Mouse (Mus musculus): ENCODE results near the gene Arhgap32. TPM values are rescaled to one million over a fixed set of nuclear protein-coding genes. Genes with fewer than 3 reads are reported as not detected.
A peak's percentile ranks its signal among the peaks of the same experiment; 100 is the strongest.

Gene Arhgap32
- total and polyA plus RNA-seq, 3 experiments = 0.06 to 0.15 TPM; not detected in 1

DNA sequence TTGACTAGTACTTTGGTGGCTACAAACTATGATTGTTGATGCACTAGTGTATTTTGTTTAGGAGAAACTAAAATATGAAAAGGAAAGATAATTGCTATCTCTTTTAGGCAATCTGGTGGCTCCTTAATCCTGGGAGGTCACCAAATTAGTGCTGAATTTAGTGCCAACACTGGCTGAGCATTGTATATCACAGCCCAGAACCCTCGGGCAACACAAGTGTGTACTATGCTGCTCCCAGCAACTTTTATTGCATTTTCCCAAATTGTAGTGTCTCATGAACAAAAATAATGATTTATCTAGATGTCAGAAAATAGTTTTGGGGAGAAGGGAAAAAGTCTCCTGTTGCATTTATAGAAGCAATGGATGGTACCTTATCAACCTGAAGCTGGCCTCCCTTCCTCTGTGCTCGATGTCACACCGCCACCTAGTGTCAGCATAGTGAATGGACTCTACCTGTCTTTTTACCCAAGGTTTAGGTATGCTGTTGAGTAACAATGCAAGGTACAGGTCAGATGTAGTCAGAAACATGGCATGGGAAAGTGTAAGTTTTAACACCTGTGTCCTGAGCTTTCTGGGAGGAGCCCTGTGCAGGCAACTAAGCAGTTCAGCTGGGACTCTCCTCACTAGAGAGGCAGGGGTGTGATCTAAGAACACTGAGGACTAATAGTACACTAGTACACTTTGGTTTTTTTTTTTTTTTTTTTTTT is 43.1 kb downstream of the Arhgap32 start:
- Histone ChIP-seq H3K27me3 (ENCODE audit: control insufficient read depth in 1 of 2, insufficient read depth in 2 of 2, low read length in 2 of 2) (no peaks in the 10 kb centered on the region; a peak in 1 of 4 replicates), H3K9ac (ENCODE audit: control insufficient read depth, low read depth, low read length, poor library complexity, severe bottlenecking) (no peak overlapping the region), H3K4me1 (ENCODE audit: control insufficient read depth in 1 of 2, insufficient read depth in 2 of 2, low read length in 2 of 2) (peaks cover 0 to 3% of the 10 kb centered on the region in 2 experiments; a peak in 2 of 4 replicates), H3K79me2 (ENCODE audit: control insufficient read depth, insufficient read depth, low read length, poor library complexity) (no peaks in the 10 kb centered on the region), H3K36me3 (ENCODE audit: control insufficient read depth in 1 of 2, insufficient read depth in 2 of 2, low read length in 2 of 2) (peaks cover 0 to 4% of the 10 kb centered on the region in 2 experiments; a peak in 1 of 4 replicates), H3K27ac (ENCODE audit: control insufficient read depth, low read depth, low read length) (no peak overlapping the region), H3K4me3 (ENCODE audit: control insufficient read depth in 1 of 2, insufficient read depth in 1 of 2, low read depth in 2 of 2, low read length in 2 of 2) (no peak overlapping the region), H3K9me3 (replicated peaks; ENCODE audit: insufficient read depth, low read length) (no peaks in the 10 kb centered on the region)
- TF ChIP-seq ZKSCAN1 (IDR thresholded peaks at IDR 0.05; ENCODE audit: low read depth, low read length) (no peak), MXI1 (IDR thresholded peaks at IDR 0.05; ENCODE audit: low read depth, low read length) (no peak), JUND (IDR thresholded peaks at IDR 0.05; ENCODE audit: low read depth, low read length) (no peak), MAZ (IDR thresholded peaks at IDR 0.05; ENCODE audit: low read depth, low read length) (no peak), ZC3H11A (IDR thresholded peaks at IDR 0.05; ENCODE audit: low read depth, low read length) (peak; percentile 64), UBTF (IDR thresholded peaks at IDR 0.05; ENCODE audit: borderline replicate concordance, insufficient read depth, low read depth, low read length) (no peak), CTCF (IDR thresholded peaks at IDR 0.05 in 2 of 3, conservative IDR thresholded peaks at IDR 0.05 in 1 of 3; ENCODE audit: control insufficient read depth in 1 of 3, insufficient read depth in 1 of 3, low read depth in 2 of 3, low read length in 3 of 3, poor library complexity in 1 of 3, severe bottlenecking in 1 of 3) (peak; percentile 77 to 89 (median 82)), GATA1 (IDR thresholded peaks at IDR 0.05; ENCODE audit: low read depth, low read length) (0 out of 2 replicates have a peak, but pooled peaks have one; percentile 22), POLR2A (IDR thresholded peaks at IDR 0.05; ENCODE audit: control insufficient read depth in 1 of 2, insufficient read depth in 1 of 2, low read depth in 1 of 2, low read length in 2 of 2, poor library complexity in 1 of 2) (no peak), SMC3 (IDR thresholded peaks at IDR 0.05; ENCODE audit: low read depth, low read length) (peak; percentile 78), RAD21 (IDR thresholded peaks at IDR 0.05; ENCODE audit: low read depth, low read length) (peak; percentile 83)
- DNase-seq (ENCODE audit: low read depth, low spot score) = peak; percentile 61

DNA sequence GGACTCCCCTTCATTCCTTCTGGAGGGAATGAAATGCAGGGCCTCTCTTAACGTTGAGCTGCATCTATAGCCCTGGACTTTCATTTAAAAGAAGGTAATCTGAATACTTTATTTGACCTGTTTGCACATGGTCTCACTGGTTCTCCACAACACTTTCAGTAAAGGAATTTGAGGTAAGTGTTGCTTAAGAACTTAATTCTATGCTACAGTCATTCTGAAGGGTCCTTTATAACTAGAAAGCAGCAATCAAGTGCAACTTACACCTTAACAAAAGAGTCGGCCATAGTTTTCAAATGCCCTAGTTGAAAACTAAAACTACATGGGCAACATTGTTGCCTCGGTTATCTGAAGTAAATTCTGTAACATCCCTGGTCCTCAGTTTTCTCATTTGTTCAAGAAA is 43.8 kb downstream of the Arhgap32 start:
- no peak for DNase-seq (ENCODE audit: low read depth, low spot score)
- Histone ChIP-seq H3K27ac (ENCODE audit: control insufficient read depth, low read depth, low read length) (no peak overlapping the region), H3K27me3 (ENCODE audit: control insufficient read depth in 1 of 2, insufficient read depth in 2 of 2, low read length in 2 of 2) (no peaks in the 10 kb centered on the region; a peak in 1 of 4 replicates), H3K36me3 (ENCODE audit: control insufficient read depth in 1 of 2, insufficient read depth in 2 of 2, low read length in 2 of 2) (peaks cover 0 to 4% of the 10 kb centered on the region in 2 experiments; a peak in 1 of 4 replicates), H3K4me1 (ENCODE audit: control insufficient read depth in 1 of 2, insufficient read depth in 2 of 2, low read length in 2 of 2) (peaks cover 0 to 3% of the 10 kb centered on the region in 2 experiments; a peak in 2 of 4 replicates), H3K79me2 (ENCODE audit: control insufficient read depth, insufficient read depth, low read length, poor library complexity) (no peaks in the 10 kb centered on the region), H3K9ac (ENCODE audit: control insufficient read depth, low read depth, low read length, poor library complexity, severe bottlenecking) (no peak overlapping the region), H3K4me3 (ENCODE audit: control insufficient read depth in 1 of 2, insufficient read depth in 1 of 2, low read depth in 2 of 2, low read length in 2 of 2) (no peak overlapping the region), H3K9me3 (replicated peaks; ENCODE audit: insufficient read depth, low read length) (no peaks in the 10 kb centered on the region)
- TF ChIP-seq UBTF (IDR thresholded peaks at IDR 0.05; ENCODE audit: borderline replicate concordance, insufficient read depth, low read depth, low read length) (no peak), JUND (IDR thresholded peaks at IDR 0.05; ENCODE audit: low read depth, low read length) (no peak), TCF12 (IDR thresholded peaks at IDR 0.05; ENCODE audit: low read depth, low read length) (no peak), SIN3A (IDR thresholded peaks at IDR 0.05; ENCODE audit: low read length) (no peak), GATA1 (IDR thresholded peaks at IDR 0.05; ENCODE audit: low read depth, low read length) (no peak), TBP (IDR thresholded peaks at IDR 0.05; ENCODE audit: low read depth, low read length) (no peak), ZKSCAN1 (IDR thresholded peaks at IDR 0.05; ENCODE audit: low read depth, low read length) (no peak), SMC3 (IDR thresholded peaks at IDR 0.05; ENCODE audit: low read depth, low read length) (no peak), RCOR1 (IDR thresholded peaks at IDR 0.05; ENCODE audit: low read depth, low read length) (no peak), ETS1 (IDR thresholded peaks at IDR 0.05; ENCODE audit: low read depth, low read length) (no peak), POLR2A (IDR thresholded peaks at IDR 0.05; ENCODE audit: control insufficient read depth in 1 of 2, insufficient read depth in 1 of 2, low read depth in 1 of 2, low read length in 2 of 2, poor library complexity in 1 of 2) (no peak), MXI1 (IDR thresholded peaks at IDR 0.05; ENCODE audit: low read depth, low read length) (no peak), RAD21 (IDR thresholded peaks at IDR 0.05; ENCODE audit: low read depth, low read length) (no peak), NELFE (IDR thresholded peaks at IDR 0.05; ENCODE audit: low read depth, low read length) (no peak)
